Mouse (Mus musculus): ENCODE measurements around the gene Mon2.

- TF ChIP-seq CTCF (conservative IDR thresholded peaks at IDR 0.05; ENCODE audit: insufficient read depth, insufficient read length, low read depth, low read length), result no peak
- no peak for TF ChIP-seq POLR2A (IDR thresholded peaks at IDR 0.05; ENCODE audit: low read depth, low read length)
Observed at GRCm38 (mm10) chr10:123110548-123110947, 34.2 kb upstream of the Mon2 start.

All from kidney, adult 2 months (tissue).